Mouse (Mus musculus) midbrain, embryonic 10.5 days (tissue): ENCODE data around the gene Olfr394. TPM values are rescaled to one million over a fixed set of nuclear protein-coding genes. Genes with fewer than 3 reads are reported as not detected.
"Not testable (repeated sequence)": the region's sequence is repeated elsewhere in the genome, so short reads cannot be mapped to it uniquely, and the experiment has no call there.

Source experiments
- DNase-seq: peaks from one replicate; pipeline ENCODE4 v3.0.0-alpha.2; 2017; ENCODE audit warnings: low spot score
- H3K27ac ChIP-seq: fragments of 300-500 bp; sonication (generic); replicated peaks from 2 replicates; pipeline ENCODE4 v1.5.1; 2016; ENCODE audit warnings: mild to moderate bottlenecking
- H3K27me3 ChIP-seq: fragments of 300-500 bp; sonication (generic); 2 replicates; pipeline ENCODE4 v1.6.1; 2016; ENCODE audit warnings: low read depth, mild to moderate bottlenecking; ENCODE audit not compliant: poor library complexity, severe bottlenecking
- H3K36me3 ChIP-seq: fragments of 300-500 bp; sonication (generic); 2 replicates; pipeline ENCODE4 v1.6.1; 2016; ENCODE audit warnings: mild to moderate bottlenecking, moderate library complexity
- H3K4me1 ChIP-seq: fragments of 300-500 bp; sonication (generic); 2 replicates; pipeline ENCODE4 v1.6.1; 2016
- H3K4me3 ChIP-seq: fragments of 300-500 bp; sonication (generic); 2 replicates; pipeline ENCODE4 v1.5.1; 2016; ENCODE audit warnings: mild to moderate bottlenecking, moderate library complexity
- H3K9me3 ChIP-seq: fragments of 300-500 bp; sonication (generic); replicated peaks from 2 replicates; pipeline ENCODE4 v1.6.1; 2016; ENCODE audit warnings: mild to moderate bottlenecking
- WGBS: fragments of 180-500 bp; shearing (Covaris S2); methylation state at CpG from one replicate; pipeline ENCODE4 v1.1.7; 2016; 5-methylcytosine and 5-hydroxymethylcytosine counted together
- polyA plus RNA-seq: library from polyadenylated mRNA; unstranded; fragments of >200 nt; fragmentation: Nextera tagmentation; extraction: Ambion mirVana; gene quantifications from 2 replicates; pipeline ENCODE4 v1.2.1, GENCODE M21; 2016

Olfr394 gene
- polyA plus RNA-seq: not detected in 2 replicates

GRCm38 (mm10) chr11:73890671-73891070, at the start of gene Olfr394:
Gene Olfr394, minus strand, starts transcription at chr11:73890771.
- H3K4me1 ChIP-seq: no peaks in the 10 kb centered on the region
- WGBS: 100% methylated on average over 1 of the region's 1 CpGs
- no peak for DNase-seq
- no peak within 1 kb of the TSS for H3K4me3 ChIP-seq
- H3K9me3 ChIP-seq: peaks cover 41% of the 10 kb centered on the region; the same call in 1 of the 2 replicates
- H3K27ac ChIP-seq: no peak within 1 kb of the TSS
- H3K36me3 ChIP-seq: no peaks in the 10 kb centered on the region
- no peaks in the 10 kb centered on the region for H3K27me3 ChIP-seq

DNA sequence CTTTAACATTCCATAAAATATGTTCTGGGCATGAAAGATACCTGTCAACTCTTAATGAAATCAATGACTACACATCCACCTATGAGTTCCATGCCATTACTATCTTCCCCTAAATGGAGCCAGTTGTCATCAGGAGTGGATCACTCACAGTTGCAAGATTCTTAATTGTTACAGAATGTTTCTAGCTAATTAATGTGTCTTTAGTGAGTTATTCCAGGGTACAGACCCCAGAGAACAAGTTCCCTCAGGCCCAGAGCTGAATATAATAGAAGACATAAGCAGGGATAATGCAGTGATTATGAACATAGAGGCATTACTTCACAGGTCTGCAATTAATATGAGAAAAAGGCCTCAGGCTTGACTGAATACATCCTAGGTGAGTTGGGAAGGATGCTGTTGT, 45.8 kb upstream of the Olfr394 start, which contains the start of gene Olfr23:
Gene Olfr23 (plus strand): TSS at position 301 of the 400 bp plus-strand sequence.
- Histone ChIP-seq H3K36me3 (no peaks in the 10 kb centered on the region), H3K27me3 (no peaks in the 10 kb centered on the region), H3K9me3 (peaks cover 40% of the 10 kb centered on the region), H3K4me1 (no peaks in the 10 kb centered on the region), H3K27ac (no peak within 1 kb of the TSS), H3K4me3 (no peak within 1 kb of the TSS)
- DNase-seq: no peak

GRCm38 (mm10) chr11:73909199-73909598, 18.6 kb upstream of the Olfr394 start, which contains the start of gene Olfr395:
Gene Olfr395, minus strand, starts transcription at chr11:73909299.
- WGBS: 85% methylated on average over 4 of the region's 4 CpGs
- DNase-seq, H3K36me3 ChIP-seq, H3K27me3 ChIP-seq, H3K4me1 ChIP-seq, H3K4me3 ChIP-seq, H3K27ac ChIP-seq: not testable (repeated sequence)
- H3K9me3 ChIP-seq: peaks cover 25% of the 10 kb centered on the region

- no peak for DNase-seq
- Histone ChIP-seq H3K27me3 (no peaks in the 10 kb centered on the region), H3K4me3 (no peak within 1 kb of the TSS), H3K9me3 (peaks cover 31% of the 10 kb centered on the region), H3K27ac (no peak within 1 kb of the TSS), H3K4me1 (no peaks in the 10 kb centered on the region), H3K36me3 (no peaks in the 10 kb centered on the region)
Measured at GRCm38 (mm10) chr11:73851354-73851753, 39.2 kb downstream of the Olfr394 start, which contains the start of gene Olfr393. Gene Olfr393, minus strand, starts transcription at chr11:73851454.

Other genes with a start within 250 kb of the Olfr394 start
- gene Zfp735, start 202.0 kb downstream of the Olfr394 start, polyA plus RNA-seq: not detected in 2 replicates
- gene Olfr389, start 110.1 kb downstream of the Olfr394 start, polyA plus RNA-seq: not detected in 2 replicates
- not detected in 2 replicates for gene Olfr390, start 107.8 kb downstream of the Olfr394 start, polyA plus RNA-seq
- gene Olfr391-ps, start 87.7 kb downstream of the Olfr394 start, polyA plus RNA-seq: not detected in 2 replicates
- not detected in 2 replicates for gene Olfr392, start 73.7 kb downstream of the Olfr394 start, polyA plus RNA-seq
- not detected in 2 replicates for gene Olfr393, start 39.3 kb downstream of the Olfr394 start, polyA plus RNA-seq
- not detected in 2 replicates for gene Olfr395, start 18.5 kb upstream of the Olfr394 start, polyA plus RNA-seq
- not detected in 2 replicates for gene Olfr23, start 45.9 kb upstream of the Olfr394 start, polyA plus RNA-seq
- gene Olfr397, start 70.0 kb upstream of the Olfr394 start, polyA plus RNA-seq: not detected in 2 replicates
- gene Olfr398, start 99.6 kb upstream of the Olfr394 start, polyA plus RNA-seq: not detected in 2 replicates
- not detected in 2 replicates for gene Olfr139, start 165.8 kb upstream of the Olfr394 start, polyA plus RNA-seq
- not detected in 2 replicates for gene Olfr399, start 165.8 kb upstream of the Olfr394 start, polyA plus RNA-seq
- not detected in 2 replicates for gene Zfp616, start 179.2 kb upstream of the Olfr394 start, polyA plus RNA-seq
- gene Olfr401, start 222.9 kb upstream of the Olfr394 start, polyA plus RNA-seq: not detected in 2 replicates